Mouse (Mus musculus) left cerebral cortex, adult 9 months (tissue): ENCODE measurements at regions not wholly inside any gene's neighbourhood (a gene's known extent, or its start where the extent isn't known, plus 50 kb on each side); places are given as distances from the start of the nearest gene placed in this dataset.

Experiments used
- DNase-seq, 2 experiments: peaks; one replicate each; pipeline ENCODE4 v3.0.0; 2022; ENCODE audit warnings: low spot score in 2 of 2

- DNase-seq = no peak
These were observed 146.7 kb downstream of the Pax3 start for GRCm38 (mm10) chr1:78050231-78050630.

GRCm38 (mm10) chr1:78032336-78032735, 164.6 kb downstream of the Pax3 start:
- DNase-seq = peak; percentile 1 to 29

GRCm38 (mm10) chr1:78021766-78022165, 175.2 kb downstream of the Pax3 start:
- DNase-seq = no peak

- no peak for DNase-seq
These were observed 175.9 kb downstream of the Pax3 start for GRCm38 (mm10) chr1:78021014-78021413.

GRCm38 (mm10) chr1:78017949-78018617, 178.9 kb downstream of the Pax3 start:
- DNase-seq = no peak

- no peak for DNase-seq
These were observed 180.2 kb downstream of the Pax3 start for GRCm38 (mm10) chr1:78016541-78017267.

- no peak for DNase-seq
These were observed 180.9 kb downstream of the Pax3 start for GRCm38 (mm10) chr1:78015999-78016398.

GRCm38 (mm10) chr1:78013396-78013795, 183.5 kb downstream of the Pax3 start:
- no peak for DNase-seq

GRCm38 (mm10) chr1:78008811-78009410, 188.0 kb downstream of the Pax3 start:
- DNase-seq = no peak

- DNase-seq = no peak
These were observed 192.6 kb downstream of the Pax3 start for GRCm38 (mm10) chr1:78004376-78004775.

- no peak for DNase-seq
These were observed 198.2 kb downstream of the Pax3 start for GRCm38 (mm10) chr1:77998727-77999126.

- DNase-seq = no peak
These were observed 215.4 kb downstream of the Pax3 start for GRCm38 (mm10) chr1:77981528-77981927.

- DNase-seq = peak; percentile 44 to 83
These were observed 218.2 kb downstream of the Pax3 start for GRCm38 (mm10) chr1:77978696-77979095.

GRCm38 (mm10) chr1:77975941-77976340, 221.0 kb downstream of the Pax3 start:
- no peak for DNase-seq

- DNase-seq = peak; percentile 8 to 23
These were observed 224.6 kb downstream of the Pax3 start for GRCm38 (mm10) chr1:77972301-77972717.

- DNase-seq = no peak
These were observed 232.1 kb downstream of the Pax3 start for GRCm38 (mm10) chr1:77964656-77965335.

- no peak for DNase-seq
These were observed 237.6 kb downstream of the Pax3 start for GRCm38 (mm10) chr1:77959309-77959708.

- DNase-seq = no peak
These were observed 239.7 kb downstream of the Pax3 start for GRCm38 (mm10) chr1:77957156-77957767.

GRCm38 (mm10) chr1:77947894-77948293, 249.0 kb downstream of the Pax3 start:
- no peak for DNase-seq

- DNase-seq = no peak
These were observed 252.6 kb downstream of the Pax3 start for GRCm38 (mm10) chr1:77944327-77944645.

- no peak for DNase-seq
These were observed 253.2 kb downstream of the Pax3 start for GRCm38 (mm10) chr1:77943633-77944326.
